Mouse (Mus musculus) small intestine, adult 2 months (tissue): ENCODE data around the gene Kazn.

Experiments
- CTCF ChIP-seq: fragments of 200-500 bp; IDR thresholded peaks from 2 replicates; pipeline ENCODE4 v1.5.1; 2012; ENCODE audit warnings: low read depth, mild to moderate bottlenecking, control low read depth, inconsistent platforms, low read length, moderate library complexity, mixed read lengths; ENCODE audit not compliant: insufficient replicate concordance, insufficient read length; ENCODE audit errors: extremely low read depth
- POLR2A ChIP-seq: fragments of 200-500 bp; IDR thresholded peaks from 2 replicates; pipeline ENCODE4 v1.6.1; 2012; ENCODE audit warnings: low read depth, mild to moderate bottlenecking, control low read depth, inconsistent platforms, low read length, moderate library complexity

GRCm38 (mm10) chr4:142138356-142139099 is 100.7 kb downstream of the Kazn start:
- no peak for TF ChIP-seq POLR2A
- no peak for TF ChIP-seq CTCF
